Mouse (Mus musculus): ENCODE measurements around the gene Fabp2. TPM values are rescaled to one million over a fixed set of nuclear protein-coding genes. Genes with fewer than 3 reads are reported as not detected.
A peak's percentile ranks its signal among the peaks of the same experiment; 100 is the strongest.
"Not testable (repeated sequence)": the region's sequence is repeated elsewhere in the genome, so short reads cannot be mapped to it uniquely, and the experiment has no call there.

The Fabp2 gene
- polyA plus RNA-seq, 1 experiment from 2014 or later: not detected

DNA sequence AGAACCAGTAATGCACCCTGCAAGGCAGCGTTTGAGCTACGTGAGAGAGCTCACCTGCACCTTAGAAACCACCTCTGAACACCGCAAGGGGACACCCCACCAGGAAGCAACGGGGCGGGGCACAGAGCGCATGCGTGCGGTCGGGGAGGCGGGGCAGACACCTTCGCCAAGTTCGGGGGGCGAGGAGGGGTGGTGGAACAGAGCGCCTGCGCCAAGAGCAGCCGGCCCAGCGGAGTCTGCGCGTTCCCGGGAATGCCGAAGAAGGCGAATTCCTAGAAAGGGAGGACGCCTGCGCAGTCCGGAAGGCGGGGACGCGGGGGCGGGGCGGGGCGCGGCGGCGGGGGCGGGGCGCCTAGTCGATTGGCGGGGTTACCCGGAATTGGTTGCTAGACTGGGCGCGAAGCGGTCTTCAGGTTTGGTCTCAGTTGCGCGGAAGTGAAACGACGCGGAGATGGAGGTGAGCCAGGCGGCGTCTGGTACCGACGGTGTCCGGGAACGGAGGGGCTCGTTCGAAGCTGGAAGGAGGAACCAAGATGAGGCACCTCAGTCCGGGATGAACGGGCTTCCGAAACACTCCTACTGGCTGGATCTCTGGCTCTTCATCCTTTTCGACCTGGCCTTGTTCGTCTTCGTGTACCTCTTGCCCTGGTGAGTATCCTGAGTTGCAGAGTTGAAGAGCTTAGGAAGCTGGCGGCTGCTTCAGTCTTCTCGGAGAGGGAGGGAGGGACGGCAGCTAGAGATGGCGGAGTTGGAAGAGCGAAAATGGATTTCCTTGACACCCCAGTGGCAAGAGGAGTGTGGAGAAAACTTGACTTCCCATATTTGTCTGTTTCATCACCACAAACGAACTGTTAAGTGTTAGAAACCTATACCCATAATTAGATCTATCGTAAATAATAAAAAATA is 29.4 kb downstream of the Fabp2 start, which contains the start of gene 1810037I17Rik:
Gene 1810037I17Rik (plus strand): TSS at position 195 of the 906 bp plus-strand sequence.
- H3K27ac ChIP-seq: peak within 1 kb of the TSS; percentile 85
- peak; percentile 98 for DNase-seq (ENCODE audit: low spot score)
- no peaks in the 10 kb centered on the region for H3K27me3 ChIP-seq (ENCODE audit: low read depth, poor library complexity, severe bottlenecking)
- peak within 1 kb of the TSS; percentile 62 for H3K4me3 ChIP-seq
- H3K4me1 ChIP-seq: peaks cover 6% of the 10 kb centered on the region; the same call in 1 of the 2 replicates
- no peaks in the 10 kb centered on the region for H3K9me3 ChIP-seq (replicated peaks)
- H3K36me3 ChIP-seq: peaks cover 17% of the 10 kb centered on the region
- 1% methylated on average over 66 of the region's 68 CpGs for WGBS

DNA sequence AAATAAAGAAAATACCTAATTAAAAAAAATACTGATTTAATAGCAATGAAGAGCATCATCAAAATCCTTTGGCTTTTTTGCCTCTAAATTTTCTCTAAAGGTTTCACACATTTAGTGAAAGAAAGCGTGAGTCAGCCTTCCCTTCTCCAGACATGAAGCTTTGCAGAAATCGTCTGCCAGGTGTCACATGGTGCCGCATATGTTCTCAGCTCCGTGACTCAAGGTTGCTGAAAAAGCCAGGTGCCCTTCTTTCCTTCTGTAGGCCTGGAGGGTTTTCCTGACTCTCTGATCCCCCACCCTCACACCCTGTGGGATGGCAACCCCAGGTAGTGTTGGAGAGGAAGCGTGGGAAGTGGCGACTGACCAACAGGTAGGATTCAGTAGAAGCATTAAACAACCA is 34.9 kb downstream of the Fabp2 start:
- Histone ChIP-seq H3K27ac (no peak overlapping the region), H3K36me3 (peaks cover 25% of the 10 kb centered on the region), H3K27me3 (ENCODE audit: low read depth, poor library complexity, severe bottlenecking) (no peaks in the 10 kb centered on the region), H3K4me3 (no peak overlapping the region), H3K9me3 (replicated peaks) (no peaks in the 10 kb centered on the region), H3K4me1 (peaks cover 6% of the 10 kb centered on the region; the same call in 1 of the 2 replicates)
- DNase-seq (ENCODE audit: low spot score): no peak
- WGBS: 92% methylated on average over 6 of the region's 6 CpGs

DNA sequence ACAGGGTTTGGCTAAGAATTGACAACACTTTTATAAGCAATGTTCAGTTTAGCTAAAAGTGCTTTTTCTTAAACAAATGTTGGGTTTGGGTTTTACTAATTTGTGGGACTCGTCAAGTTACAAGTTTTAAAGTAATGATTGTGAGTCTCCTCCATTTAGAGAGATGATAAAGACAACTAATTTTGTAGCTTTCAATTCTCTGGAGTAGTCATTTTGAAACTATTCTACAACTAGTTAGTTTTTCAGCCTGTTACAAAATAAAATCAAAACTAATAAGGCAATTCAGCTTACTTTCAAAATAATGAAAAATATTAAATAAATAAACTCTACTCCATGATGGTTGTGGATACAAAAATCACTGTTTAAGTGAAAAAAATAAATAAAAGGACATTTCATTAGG is 37.6 kb downstream of the Fabp2 start:
- no peak overlapping the region for H3K4me3 ChIP-seq
- no peak overlapping the region for H3K27ac ChIP-seq
- H3K4me1 ChIP-seq: no peaks in the 10 kb centered on the region
- 91% methylated on average over 1 of the region's 1 CpGs for WGBS
- no peaks in the 10 kb centered on the region for H3K27me3 ChIP-seq (ENCODE audit: low read depth, poor library complexity, severe bottlenecking)
- H3K9me3 ChIP-seq (replicated peaks): no peaks in the 10 kb centered on the region
- peaks cover 17% of the 10 kb centered on the region for H3K36me3 ChIP-seq
- no peak for DNase-seq (ENCODE audit: low spot score)

DNA sequence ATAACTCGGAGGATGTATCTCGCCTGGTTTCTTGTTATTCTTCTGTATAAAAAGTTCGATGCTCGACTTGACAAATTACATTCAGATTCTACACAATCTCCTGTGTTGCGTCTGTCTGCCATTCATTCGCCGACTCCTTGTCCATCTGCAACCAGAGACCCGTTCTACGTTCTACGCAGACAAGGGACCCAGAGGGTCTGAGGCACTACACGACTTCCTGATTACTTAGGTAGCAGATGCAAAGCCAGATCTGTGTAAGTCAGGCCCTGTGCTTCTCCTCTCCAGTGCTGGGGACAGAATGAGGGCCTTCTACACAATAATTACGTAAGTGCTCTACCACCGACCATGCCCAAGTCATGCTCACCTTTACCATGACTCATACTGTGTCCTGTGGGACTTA is 42.3 kb downstream of the Fabp2 start:
- not testable (repeated sequence) for H3K9me3 ChIP-seq (replicated peaks); H3K27ac ChIP-seq; H3K27me3 ChIP-seq (ENCODE audit: low read depth, poor library complexity, severe bottlenecking); H3K4me3 ChIP-seq; H3K4me1 ChIP-seq; DNase-seq (ENCODE audit: low spot score)
- WGBS: 90% methylated on average over 13 of the region's 13 CpGs
- peaks cover 13% of the 10 kb centered on the region for H3K36me3 ChIP-seq

DNA sequence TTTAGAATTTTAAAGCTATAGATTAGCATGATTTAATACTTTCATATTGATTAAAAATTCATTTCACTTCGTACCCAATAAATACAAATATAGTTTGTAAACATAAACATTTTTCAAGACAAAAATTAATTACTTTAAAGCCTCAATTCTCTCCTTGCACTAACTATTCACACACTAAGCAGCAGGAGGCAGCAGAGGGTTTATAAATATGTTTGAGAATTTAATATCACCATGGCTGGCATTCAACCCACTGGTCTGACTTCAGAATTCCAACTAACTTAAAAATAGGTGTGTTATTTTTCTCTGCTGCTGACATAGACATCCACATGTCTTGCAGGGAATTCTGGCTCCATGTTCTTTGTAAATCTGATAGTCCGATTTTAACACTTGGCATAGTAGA is 44.3 kb downstream of the Fabp2 start:
- no peak for DNase-seq (ENCODE audit: low spot score)
- Histone ChIP-seq H3K27ac (no peak overlapping the region), H3K4me1 (no peaks in the 10 kb centered on the region), H3K9me3 (replicated peaks) (no peaks in the 10 kb centered on the region), H3K36me3 (peaks cover 6% of the 10 kb centered on the region; the same call in 1 of the 2 replicates), H3K4me3 (no peak overlapping the region), H3K27me3 (ENCODE audit: low read depth, poor library complexity, severe bottlenecking) (no peaks in the 10 kb centered on the region)
- WGBS: 79% methylated on average over 2 of the region's 2 CpGs

DNA sequence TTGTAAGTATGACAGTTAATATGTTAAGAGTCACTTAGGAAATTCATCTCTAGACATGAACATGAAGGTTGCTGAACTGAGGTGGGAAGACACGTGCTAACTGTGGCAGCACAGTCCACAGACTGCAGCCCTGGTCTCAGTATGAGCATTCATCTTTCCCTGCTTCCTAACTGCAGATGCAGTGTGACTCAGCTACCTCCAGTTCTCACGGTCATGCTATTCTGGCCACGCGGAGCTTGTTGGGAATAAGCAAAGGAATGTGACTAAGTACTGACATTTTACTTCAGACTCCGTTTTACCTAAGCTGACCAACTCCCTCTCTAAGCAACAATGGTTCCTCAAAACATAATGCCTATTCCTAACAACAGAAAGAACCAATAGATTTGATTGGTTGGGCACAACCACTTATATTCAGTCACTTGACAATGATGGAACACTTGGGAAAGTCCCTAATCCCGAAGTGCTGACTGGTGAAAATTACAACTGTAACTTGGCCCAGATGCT is 48.6 kb downstream of the Fabp2 start:
- Histone ChIP-seq H3K27ac (no peak overlapping the region), H3K36me3 (no peaks in the 10 kb centered on the region), H3K4me1 (0 out of 2 replicates have a peak, but pooled peaks cover 3% of the 10 kb centered on the region), H3K27me3 (ENCODE audit: low read depth, poor library complexity, severe bottlenecking) (no peaks in the 10 kb centered on the region), H3K4me3 (no peak overlapping the region), H3K9me3 (replicated peaks) (no peaks in the 10 kb centered on the region)
- 84% methylated on average over 6 of the region's 6 CpGs for WGBS
- no peak for DNase-seq (ENCODE audit: low spot score)

Other genes with a start within 250 kb of the Fabp2 start
- 2.6 and 2.7 TPM in 2 replicates for gene Pde5a, start 166.1 kb upstream of the Fabp2 start, polyA plus RNA-seq (2016; fragmentation: Nextera tagmentation; extraction: Ambion mirVana)
- not detected in 2 replicates for gene Gm10959, start 24.3 kb downstream of the Fabp2 start, polyA plus RNA-seq (2016; fragmentation: Nextera tagmentation; extraction: Ambion mirVana)
- 59.2 and 64.3 TPM in 2 replicates for gene 1810037I17Rik, start 29.1 kb downstream of the Fabp2 start, polyA plus RNA-seq (2016; fragmentation: Nextera tagmentation; extraction: Ambion mirVana)
- gene Usp53, start 89.4 kb downstream of the Fabp2 start, polyA plus RNA-seq (2016; fragmentation: Nextera tagmentation; extraction: Ambion mirVana): 5.4 and 6.3 TPM in 2 replicates
- 0.11 TPM in 1 of 2 replicates, not detected in the other for gene Myoz2, start 139.9 kb downstream of the Fabp2 start, polyA plus RNA-seq (2016; fragmentation: Nextera tagmentation; extraction: Ambion mirVana)

All from limb, embryonic 10.5 days (tissue).